Mouse (Mus musculus) megakaryocyte progenitor cell, adult 5-6 weeks (primary cell): ENCODE data around the gene Spopl. TPM values are rescaled to one million over a fixed set of nuclear protein-coding genes. Genes with fewer than 3 reads are reported as not detected.
"Not testable (repeated sequence)": the region's sequence is repeated elsewhere in the genome, so short reads cannot be mapped to it uniquely, and the experiment has no call there.

Experiments
- ATAC-seq: replicated peaks from 2 replicates; pipeline ENCODE4 v1.8.0; 2016; ENCODE audit warnings: mild to moderate bottlenecking, moderate TSS enrichment, inconsistent platforms; ENCODE audit not compliant: poor library complexity
- total RNA-seq, 2 experiments: library from RNA; stranded (forward) in 1 of 2; stranded (reverse) in 1 of 2; fragments of 157-497, 149-512 nt in 1 of 2; fragments of 200-1000 nt in 1 of 2; gene quantifications; 2 replicates each; pipeline versions ENCODE4 v1.2.3 to v1.2.4; 2015 to 2017

Spopl gene
- 13.1 and 22.7 TPM in 2 replicates for total RNA-seq (2015)
- total RNA-seq (2017): 23.6 and 26.4 TPM in 2 replicates

DNA sequence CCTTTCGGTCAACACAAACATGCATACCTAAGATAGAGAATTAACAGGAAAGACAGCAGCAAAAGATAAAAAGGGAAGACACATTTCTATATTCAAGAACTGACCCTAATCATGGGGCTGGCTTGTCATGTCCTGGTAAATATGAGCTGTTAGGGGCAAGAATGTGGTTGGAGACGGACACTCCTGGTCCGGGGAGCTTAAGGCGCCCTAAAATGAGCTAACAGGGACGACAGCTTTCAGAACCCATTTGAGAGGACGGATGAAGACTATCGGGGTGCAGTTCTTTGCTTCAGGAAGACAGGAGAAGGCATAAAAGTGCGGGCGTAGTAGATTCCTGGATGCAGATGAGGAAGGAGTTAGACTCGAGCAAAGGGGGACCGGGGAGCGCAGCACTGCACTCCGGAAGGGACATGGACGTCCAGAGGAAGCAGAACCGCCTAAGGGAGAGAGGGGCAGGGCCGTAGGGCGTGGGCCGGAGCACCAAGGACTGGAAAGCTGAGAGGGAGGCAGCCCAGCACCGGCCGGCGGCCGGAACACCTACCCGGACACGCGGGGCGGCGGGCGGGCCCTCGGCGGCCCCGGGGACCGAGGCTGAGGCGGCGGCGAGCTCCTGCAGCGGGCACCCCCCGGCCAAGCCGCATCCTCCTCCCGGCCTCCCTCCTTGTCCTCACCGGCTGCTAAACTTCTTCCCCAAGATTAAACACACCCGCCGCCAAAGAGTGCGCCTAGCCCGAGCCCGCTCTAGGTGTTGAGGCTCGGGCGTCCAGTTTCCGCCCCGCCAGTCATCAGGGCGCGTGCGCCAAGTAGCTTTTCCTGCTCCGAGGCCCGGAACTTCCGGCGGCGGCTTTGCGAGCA is at the start of gene Spopl:
Spopl (minus strand) TSS at position 805 of the 855 bp plus-strand sequence.
- ATAC-seq: peak; percentile 88

DNA sequence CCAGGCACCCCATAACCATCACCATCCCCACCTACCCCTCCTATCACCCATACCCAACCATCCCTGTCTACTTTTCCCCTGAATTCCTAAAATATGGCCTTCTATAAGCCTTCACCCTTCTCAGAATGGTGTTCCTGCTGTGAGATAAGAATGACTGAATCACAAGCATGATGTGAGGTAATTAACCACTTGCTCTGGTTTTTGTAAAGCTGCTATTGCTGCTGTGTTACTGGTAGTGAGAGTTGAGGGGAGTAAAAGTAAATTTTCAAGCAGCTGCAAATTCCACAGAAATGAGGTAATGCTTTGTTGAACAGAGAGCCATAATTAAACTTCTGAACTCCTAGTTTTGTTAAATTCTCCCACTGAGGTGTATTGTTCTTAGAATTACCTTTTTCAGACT is 48.2 kb upstream of the Spopl start:
- ATAC-seq: no peak

DNA sequence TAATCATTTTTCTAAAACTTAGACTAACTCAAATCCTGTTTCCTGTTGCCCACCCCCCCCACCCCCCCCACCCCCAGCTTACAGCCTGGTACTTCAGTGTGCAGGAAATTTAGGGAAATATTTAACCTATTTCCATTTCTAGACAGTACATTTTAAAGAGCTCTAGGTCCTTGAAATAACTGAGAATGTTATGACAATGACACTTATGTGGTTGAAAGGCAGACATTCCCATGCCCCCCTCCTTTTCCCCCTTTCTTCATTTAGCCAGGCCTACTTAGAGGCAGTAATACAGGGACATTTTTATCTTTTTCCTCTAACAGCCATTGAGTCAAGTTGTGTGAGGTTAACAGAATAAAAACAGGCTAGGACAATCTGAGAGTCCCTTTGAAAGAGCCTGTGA is 46.1 kb upstream of the Spopl start:
- ATAC-seq: no peak

DNA sequence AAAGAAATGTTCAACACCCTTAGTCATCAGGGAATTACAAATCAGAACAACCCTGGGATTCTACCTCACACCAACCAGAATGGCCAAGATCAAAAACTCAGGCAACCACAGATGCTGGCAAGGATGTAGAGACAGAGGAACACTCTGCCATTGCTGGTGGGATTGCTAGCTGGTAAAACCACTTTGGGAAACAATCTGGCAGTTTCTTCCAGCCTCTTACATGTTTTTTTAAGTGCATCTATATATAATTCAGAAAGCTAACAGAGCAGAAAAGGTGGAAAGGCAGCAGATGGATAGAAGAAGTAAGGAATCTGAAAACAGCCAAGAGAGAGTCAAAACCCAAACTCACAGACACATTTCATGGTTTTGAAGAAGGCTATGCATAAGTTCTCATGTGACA is 33.5 kb upstream of the Spopl start:
- ATAC-seq: no peak

DNA sequence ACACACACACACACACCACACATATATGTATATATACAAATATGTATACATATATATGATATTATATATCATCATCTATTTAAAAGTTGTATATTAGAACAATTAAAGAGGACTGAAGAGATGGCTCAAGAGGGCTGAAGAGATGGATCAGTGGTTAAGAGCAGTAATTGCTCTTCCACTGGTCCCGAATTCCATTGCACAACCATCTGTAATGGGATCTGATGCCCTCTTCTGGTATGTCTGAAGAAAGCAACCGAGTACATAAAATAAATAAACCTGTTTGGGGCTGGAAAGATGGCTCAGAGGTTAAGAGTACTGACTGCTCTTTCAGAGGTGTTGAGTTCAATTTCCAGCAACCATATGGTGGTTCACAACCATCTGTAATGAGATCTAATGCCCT is 16.9 kb upstream of the Spopl start:
- ATAC-seq: peak; percentile 75

DNA sequence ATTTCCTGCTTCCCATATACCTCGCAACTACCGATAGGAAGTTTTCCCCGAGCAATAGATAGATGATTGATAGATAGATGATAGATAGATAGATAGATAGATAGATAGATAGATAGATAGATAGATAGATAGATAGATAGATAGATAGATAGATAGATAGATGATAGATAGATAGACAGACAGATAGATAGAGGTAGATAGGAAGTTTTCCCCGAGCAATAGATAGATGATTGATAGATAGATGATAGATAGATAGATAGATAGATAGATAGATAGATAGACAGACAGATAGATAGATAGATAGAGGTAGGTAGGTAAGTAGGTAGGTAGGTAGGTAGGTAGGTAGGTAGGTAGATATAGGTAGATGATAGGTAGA is 239 bp upstream of the Spopl start:
- not testable (repeated sequence) for ATAC-seq

DNA sequence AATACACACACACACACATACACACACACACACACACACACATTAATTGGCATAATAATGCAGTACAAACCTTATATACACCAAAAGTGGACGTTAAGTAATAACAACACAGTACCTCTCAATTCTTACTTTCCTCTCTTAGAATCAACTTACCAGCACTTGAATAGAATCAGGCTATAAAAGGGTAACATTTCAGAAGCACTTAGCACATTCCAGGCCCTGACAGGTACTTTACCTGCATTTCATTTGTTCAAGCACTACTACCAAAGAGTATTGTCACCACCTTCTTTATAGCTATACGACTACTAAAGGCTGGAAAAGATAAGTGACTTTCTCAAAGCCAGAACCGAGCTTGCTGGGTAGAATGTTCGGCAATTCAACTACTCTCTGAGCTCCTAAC is 1.3 kb downstream of the Spopl start:
- no peak for ATAC-seq

DNA sequence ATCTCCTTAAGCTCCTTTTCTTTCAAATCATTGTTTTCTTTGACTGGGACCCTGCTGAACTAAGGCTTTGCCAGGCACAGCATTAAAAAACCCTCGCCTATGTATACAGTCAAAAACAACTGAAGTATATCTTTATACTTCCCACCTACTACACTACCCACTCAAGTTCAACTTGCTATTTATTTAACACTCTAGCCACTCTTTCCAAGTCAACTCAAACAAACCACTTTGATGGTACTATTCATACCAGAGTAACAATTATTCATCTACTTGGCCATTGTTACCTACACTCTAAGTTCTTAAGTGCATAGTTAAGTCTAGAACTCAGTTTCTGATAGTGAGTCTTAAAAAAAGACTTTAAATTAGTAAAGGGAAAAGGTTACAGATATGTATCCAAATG is 3.1 kb downstream of the Spopl start:
- ATAC-seq: no peak

DNA sequence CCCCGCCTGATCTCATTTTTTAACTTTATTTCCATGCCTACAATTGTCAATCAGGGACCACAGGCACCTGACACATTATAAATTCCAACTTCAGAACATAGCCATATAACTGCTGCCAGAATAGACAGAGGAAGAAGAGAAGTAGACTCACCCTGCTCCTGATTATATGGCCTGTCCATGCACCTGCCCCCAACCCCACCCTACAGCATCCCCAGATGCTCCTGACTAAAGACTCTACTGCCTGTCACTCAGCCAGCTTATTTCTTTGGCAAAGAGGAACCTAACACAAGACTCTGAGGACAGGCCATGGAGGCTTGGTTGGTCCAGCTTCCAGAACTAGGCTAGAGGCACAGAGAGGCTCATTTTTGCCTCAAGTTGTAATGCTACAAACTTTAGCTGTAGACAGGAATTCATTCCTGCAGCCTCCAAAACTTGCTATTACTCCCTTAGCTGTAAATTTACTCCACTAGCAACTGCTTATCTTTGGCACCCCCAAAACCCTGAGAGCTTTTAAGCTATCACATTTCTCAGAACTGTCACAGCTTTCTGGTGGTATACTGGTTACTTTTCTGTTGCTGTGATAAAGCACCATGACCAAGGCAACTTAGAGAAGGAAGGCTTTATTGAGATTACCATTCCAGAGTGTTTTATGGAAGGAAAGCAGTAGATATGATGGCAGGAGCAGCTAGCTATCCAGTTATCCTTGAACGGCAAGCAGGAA is 6.7 kb downstream of the Spopl start:
- peak; percentile 62 for ATAC-seq

DNA sequence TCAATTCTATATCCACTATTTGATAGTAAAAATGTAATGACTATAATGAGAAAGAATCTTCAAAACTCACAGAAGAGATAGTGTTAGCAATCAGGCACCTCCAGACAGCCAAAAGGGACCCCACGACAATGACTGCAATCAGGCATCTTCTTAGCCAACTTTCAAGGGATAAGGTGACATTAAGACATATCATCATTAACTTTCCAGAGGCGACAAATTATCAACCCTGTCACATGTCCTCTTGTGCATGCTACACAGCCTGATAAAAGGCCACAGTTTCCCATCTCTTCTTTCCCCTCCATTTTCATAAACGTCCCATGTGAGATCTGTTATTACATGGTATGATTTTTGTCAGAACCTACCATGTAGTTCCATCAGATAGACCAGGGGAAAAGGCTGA is 9.0 kb downstream of the Spopl start:
- peak; percentile 78 for ATAC-seq

DNA sequence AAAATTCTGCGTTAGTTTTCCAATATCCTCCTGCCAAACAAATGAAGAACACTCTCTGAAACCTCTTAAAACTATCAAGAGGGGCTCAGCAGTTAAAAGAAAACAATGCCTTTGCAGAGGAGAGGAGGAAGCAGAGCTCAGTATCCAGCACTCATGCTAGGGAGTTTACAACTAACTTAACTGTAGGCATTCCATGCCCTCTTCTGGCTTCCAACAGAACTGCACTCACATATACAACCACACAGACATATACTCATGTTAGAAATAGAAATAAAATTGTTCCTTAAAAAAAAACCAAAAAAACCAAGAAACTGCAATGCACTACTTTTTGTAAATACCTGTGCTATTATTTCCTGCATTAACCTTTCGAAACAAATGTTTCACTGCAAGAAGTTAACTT is 12.7 kb downstream of the Spopl start:
- ATAC-seq: peak; percentile 49; the same call in 1 of the 2 replicates

DNA sequence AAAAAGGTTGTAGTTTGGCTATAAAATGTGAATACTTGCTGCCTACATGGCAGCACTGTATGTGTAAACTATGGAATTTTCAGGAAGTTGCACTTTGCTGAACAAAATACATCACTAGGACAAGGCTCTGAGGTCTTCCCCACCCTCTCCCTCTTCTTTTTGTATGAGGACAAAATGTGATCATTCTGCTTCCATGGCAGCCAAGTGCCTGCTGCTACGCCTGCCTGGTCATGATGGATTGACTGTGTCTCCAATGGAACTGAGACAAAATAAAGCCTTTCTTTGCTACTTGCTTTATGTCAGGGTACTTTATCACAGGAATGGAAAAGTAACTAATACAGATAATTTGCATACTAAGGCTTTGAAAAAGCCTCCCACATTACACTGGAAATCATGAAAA is 20.7 kb downstream of the Spopl start:
- no peak for ATAC-seq

DNA sequence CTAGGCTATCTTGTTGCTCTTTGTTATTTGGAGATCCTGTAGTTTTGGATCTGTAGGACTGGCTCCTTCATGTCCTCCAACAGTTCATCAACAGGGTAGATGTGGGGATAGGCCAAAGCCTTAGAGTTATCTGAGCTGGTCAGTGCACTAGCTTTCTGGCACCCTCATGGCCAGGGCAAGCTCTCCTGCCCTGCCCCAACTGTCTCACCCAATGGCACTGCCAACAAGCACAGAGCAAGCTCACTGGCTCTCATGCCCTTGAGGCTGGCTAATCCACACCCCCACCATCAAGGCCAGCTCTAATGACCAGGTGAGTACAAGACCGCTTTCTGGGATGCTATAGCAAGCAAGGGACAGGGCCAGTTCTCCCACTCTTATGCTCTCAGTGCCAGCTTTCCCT is 24.7 kb downstream of the Spopl start:
- ATAC-seq: no peak

DNA sequence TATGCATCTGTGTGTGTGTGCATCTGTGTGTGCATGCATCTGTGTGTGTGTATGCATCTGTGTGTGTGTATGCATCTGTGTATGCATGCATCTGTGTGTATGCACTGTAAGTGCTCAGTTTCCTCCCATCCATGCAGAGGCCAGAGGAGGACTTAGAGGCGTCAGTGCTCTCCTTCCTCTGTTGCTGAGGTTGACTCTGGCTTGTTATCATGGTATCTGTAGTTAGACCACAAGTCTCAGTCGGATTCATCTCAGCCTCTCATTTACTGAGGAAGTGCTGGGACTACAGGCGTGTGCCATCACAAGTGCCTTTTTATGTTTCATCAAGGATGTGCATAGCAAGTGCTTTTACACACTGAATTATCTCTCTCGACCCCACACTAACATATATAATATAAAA is 31.9 kb downstream of the Spopl start:
- peak; percentile 54; the same call in 1 of the 2 replicates for ATAC-seq

DNA sequence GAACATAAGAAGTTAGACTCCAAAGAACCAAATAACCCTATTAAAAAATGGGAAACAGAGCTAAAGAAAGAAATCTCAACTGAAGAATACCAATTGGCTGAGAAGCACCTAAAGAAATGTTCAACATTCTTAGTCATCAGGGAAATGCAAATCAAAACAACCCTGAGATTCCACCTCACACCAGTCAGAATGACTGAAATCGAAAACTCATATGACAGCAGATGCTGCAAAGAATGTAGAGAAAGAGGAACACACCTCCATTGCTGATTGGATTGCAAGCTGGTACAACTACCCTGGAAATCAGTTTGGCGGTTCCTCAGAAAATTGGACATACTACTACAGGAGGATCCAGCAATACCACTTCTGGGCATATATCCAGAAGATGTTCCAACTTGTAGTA is 44.2 kb downstream of the Spopl start:
- ATAC-seq: not testable (repeated sequence)

DNA sequence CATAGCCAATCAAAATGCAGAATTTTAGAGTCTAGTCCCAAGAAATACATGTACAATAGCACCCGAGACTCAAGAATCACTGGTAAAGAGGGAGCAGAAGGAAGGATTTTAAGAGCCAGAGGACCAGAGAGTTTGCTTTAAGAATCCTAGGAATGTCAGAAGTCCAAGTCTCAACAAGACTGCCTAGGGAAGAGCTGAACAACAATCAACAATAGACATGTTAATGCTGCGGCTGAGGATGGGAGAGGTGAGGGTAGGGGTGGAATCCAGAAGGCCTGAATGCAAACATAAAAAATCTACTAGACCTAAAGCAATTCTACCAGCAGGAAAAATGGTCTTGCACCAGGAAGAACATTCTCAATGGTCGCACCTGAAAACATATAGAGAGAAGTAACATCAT is 66.8 kb downstream of the Spopl start:
- no peak for ATAC-seq

DNA sequence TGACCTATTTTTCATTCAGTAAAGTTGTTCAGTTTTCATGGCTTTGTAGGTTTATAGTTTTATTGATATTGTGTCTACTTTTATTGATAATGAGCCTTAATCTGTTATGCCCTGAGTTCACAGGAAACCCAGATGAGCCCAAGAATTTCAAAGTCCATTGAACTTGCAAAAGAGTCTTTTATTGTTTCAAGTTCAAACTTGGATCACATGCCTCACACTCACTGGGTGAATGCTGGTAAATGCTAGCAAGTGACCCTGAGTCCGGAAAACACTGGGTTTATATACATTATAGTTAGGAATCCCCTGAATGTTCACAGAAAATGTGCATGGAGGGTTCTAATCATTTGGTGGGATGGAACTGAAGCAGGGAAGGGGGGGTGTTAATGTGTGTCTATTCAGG is 90.2 kb downstream of the Spopl start:
- no peak for ATAC-seq

DNA sequence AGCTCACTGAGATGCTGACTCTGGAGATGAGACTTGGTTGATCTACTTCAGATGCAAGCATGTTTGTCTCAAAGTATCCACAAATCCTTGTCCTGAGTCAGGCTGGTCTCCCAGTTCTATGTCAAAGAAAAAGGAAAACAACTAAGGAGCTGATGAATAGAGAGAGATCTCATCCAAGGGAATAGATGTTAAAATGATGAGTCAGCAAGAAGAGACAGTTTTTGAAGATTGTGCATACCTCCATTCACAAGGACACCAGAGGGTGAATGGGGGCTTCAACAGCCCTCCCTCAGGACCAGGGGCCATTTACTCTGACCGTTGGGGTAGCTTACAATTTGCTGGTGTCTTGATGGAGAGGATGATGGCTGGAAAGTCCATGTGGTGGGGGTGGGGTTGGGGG is 104.4 kb downstream of the Spopl start:
- ATAC-seq: no peak

DNA sequence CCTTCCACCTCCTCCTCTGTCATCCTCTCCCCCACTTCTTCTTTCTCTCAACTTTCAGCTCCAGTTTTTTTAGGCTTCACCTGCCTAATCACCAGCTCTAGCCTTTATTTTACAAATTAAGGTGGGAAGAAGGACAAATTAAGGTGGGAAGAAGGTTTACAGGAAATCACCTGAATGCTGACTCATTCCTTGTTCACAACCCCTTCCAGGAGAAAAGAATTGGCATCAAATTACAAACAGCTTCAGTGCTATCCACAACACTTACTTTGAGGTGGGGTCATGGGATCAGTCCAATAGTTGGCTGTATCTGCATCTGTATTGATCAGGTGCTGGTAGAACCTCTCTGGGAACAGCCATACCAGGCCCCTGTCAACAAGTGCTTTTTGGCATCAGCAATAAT is 114.5 kb downstream of the Spopl start:
- ATAC-seq: no peak
